Mouse (Mus musculus) cerebellum, postnatal 14 days (tissue): ENCODE data around the gene Tbc1d22a.
A peak's percentile ranks its signal among the peaks of the same experiment; 100 is the strongest.

Source experiments
- DNase-seq, 2 experiments: peaks; one replicate each; pipeline ENCODE4 v3.0.0; 2021; ENCODE audit warnings: mixed read lengths in 2 of 2

Gene Tbc1d22a

GRCm38 (mm10) chr15:86213753-86214548 is at the start of gene Tbc1d22a:
TSS of gene Tbc1d22a (plus strand) at chr15:86214459.
- peak; percentile 95 to 97 for DNase-seq

- no peak for DNase-seq
These were observed 49.4 kb upstream of the Tbc1d22a start for GRCm38 (mm10) chr15:86164718-86165345.

GRCm38 (mm10) chr15:86165811-86166590 is 48.3 kb upstream of the Tbc1d22a start:
- DNase-seq: no peak

- peak in 1 of 2 experiments; percentile 69 for DNase-seq
These were observed 47.1 kb upstream of the Tbc1d22a start for GRCm38 (mm10) chr15:86167032-86167655.

GRCm38 (mm10) chr15:86167787-86168504 is 46.3 kb upstream of the Tbc1d22a start:
- DNase-seq: no peak

GRCm38 (mm10) chr15:86168505-86168867 is 45.8 kb upstream of the Tbc1d22a start:
- no peak for DNase-seq

- no peak for DNase-seq
These were observed 45.1 kb upstream of the Tbc1d22a start for GRCm38 (mm10) chr15:86168941-86169816.

GRCm38 (mm10) chr15:86169817-86170110 is 44.5 kb upstream of the Tbc1d22a start:
- no peak for DNase-seq

GRCm38 (mm10) chr15:86171316-86171715 is 42.9 kb upstream of the Tbc1d22a start:
- no peak for DNase-seq

- DNase-seq: no peak
These were observed 42.1 kb upstream of the Tbc1d22a start for GRCm38 (mm10) chr15:86172124-86172523.

- no peak for DNase-seq
These were observed 41.7 kb upstream of the Tbc1d22a start for GRCm38 (mm10) chr15:86172526-86172925.

- DNase-seq: no peak
These were observed 40.9 kb upstream of the Tbc1d22a start for GRCm38 (mm10) chr15:86173136-86173985.

GRCm38 (mm10) chr15:86175253-86176050 is 38.8 kb upstream of the Tbc1d22a start:
- DNase-seq: no peak

- no peak for DNase-seq
These were observed 38.1 kb upstream of the Tbc1d22a start for GRCm38 (mm10) chr15:86176166-86176565.

- peak; percentile 47 to 48 for DNase-seq
These were observed 37.2 kb upstream of the Tbc1d22a start for GRCm38 (mm10) chr15:86176771-86177702.

- DNase-seq: peak; percentile 72 to 86
These were observed 36.5 kb upstream of the Tbc1d22a start for GRCm38 (mm10) chr15:86177703-86178251.

- DNase-seq: no peak
These were observed 35.7 kb upstream of the Tbc1d22a start for GRCm38 (mm10) chr15:86178594-86178993.

GRCm38 (mm10) chr15:86180427-86180826 is 33.8 kb upstream of the Tbc1d22a start:
- no peak for DNase-seq
